Comparison of ENCODE assay signal across 11 mouse cellular contexts in the genomic region with DNA sequence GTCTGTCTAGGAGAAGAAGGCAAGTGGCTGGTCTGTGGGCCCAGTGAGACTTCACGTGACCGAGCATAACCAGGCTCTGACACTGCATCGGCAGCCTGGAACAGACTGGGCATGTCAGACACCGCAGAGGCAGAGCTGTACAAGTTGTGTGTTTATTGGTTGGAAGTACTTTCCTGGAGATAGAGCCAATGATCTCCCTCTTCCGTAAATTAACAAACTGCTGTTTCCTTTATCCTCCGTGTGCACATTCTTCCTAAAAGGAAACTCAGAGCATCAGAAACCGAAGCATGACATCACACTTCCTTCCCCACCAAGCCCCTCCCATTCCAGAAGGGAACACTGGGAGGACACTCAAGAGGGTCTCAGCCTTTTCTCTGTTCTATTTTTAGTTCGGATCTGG.
DNase-seq lines count a peak whose midpoint lies in the region; ATAC-seq and TF ChIP-seq lines count a peak whose summit lies in the region.
"Had no signal": no experiment of that assay in that cellular context is flagged by ENCODE, and none has a peak within 500 bp of the region (broad histone marks: within the 10 kb centered on the region; RNA-seq: fewer than 3 reads in every experiment).

No protein-coding gene starts in this region.

- intact Hi-C loops in heart, postnatal 14 days (cut with DNase I) = loop anchor here (2.0 to 5.0 kb wide), 2 partner anchors 20 to 63 kb away; no protein-coding TSS in a partner anchor
- intact Hi-C loops in left cerebral cortex, postnatal 4 days (cut with DNase I) = no loop called here

- ATAC-seq in liver, embryonic 11.5 days (replicated peaks; ENCODE audit: low FRiP score) = no peak
- ATAC-seq in stomach, embryonic 16.5 days (ENCODE audit: insufficient read depth, low FRiP score) = peak; percentile 62; the same call in 1 of the 2 replicates

- no peaks in the 10 kb centered on the region for H3K27me3 ChIP-seq in liver, adult 2 months (ENCODE audit: control insufficient read depth, insufficient read depth, low read length)
- no peaks in the 10 kb centered on the region for H3K27me3 ChIP-seq in liver, embryonic 11.5 days (replicated peaks; ENCODE audit: control insufficient read depth, insufficient read depth, low read length)
- H3K27me3 ChIP-seq in stomach, embryonic 16.5 days (ENCODE audit: control insufficient read depth, insufficient read depth, low read length) = no peaks in the 10 kb centered on the region
- H3K27me3 ChIP-seq: midbrain, embryonic 12.5 days had no signal

- H3K36me3 ChIP-seq in liver, adult 2 months (ENCODE audit: control insufficient read depth, insufficient read depth, low read length) = no peaks in the 10 kb centered on the region
- no peaks in the 10 kb centered on the region for H3K36me3 ChIP-seq in liver, embryonic 11.5 days (ENCODE audit: control insufficient read depth, insufficient read depth, low read length)
- no peaks in the 10 kb centered on the region for H3K36me3 ChIP-seq in stomach, embryonic 16.5 days (ENCODE audit: control insufficient read depth, insufficient read depth, low read length)
- H3K36me3 ChIP-seq: G1E; midbrain, embryonic 12.5 days had no signal

- H3K4me3 ChIP-seq in liver, adult 2 months (ENCODE audit: insufficient read depth, low read depth, low read length) = no peak overlapping the region
- H3K4me3 ChIP-seq in liver, embryonic 11.5 days (ENCODE audit: low read depth, low read length) = no peak overlapping the region
- H3K4me3 ChIP-seq in stomach, embryonic 16.5 days (replicated peaks; ENCODE audit: low read length) = no peak overlapping the region
- H3K4me3 ChIP-seq: midbrain, embryonic 12.5 days had no signal

- H3K4me1 ChIP-seq in liver, adult 2 months (ENCODE audit: control insufficient read depth, insufficient read depth, low read length) = no peaks in the 10 kb centered on the region
- H3K4me1 ChIP-seq in liver, embryonic 11.5 days (replicated peaks; ENCODE audit: control insufficient read depth, insufficient read depth, low read length) = peaks cover 10% of the 10 kb centered on the region
- H3K4me1 ChIP-seq in stomach, embryonic 16.5 days (ENCODE audit: control insufficient read depth, insufficient read depth, low read length) = no peaks in the 10 kb centered on the region; the same call in 1 of the 2 replicates

- H3K9ac ChIP-seq in liver, adult 2 months (ENCODE audit: low read depth, low read length) = no peak overlapping the region
- no peak overlapping the region for H3K9ac ChIP-seq in liver, embryonic 11.5 days (ENCODE audit: low read depth, low read length)
- no peak overlapping the region for H3K9ac ChIP-seq in stomach, embryonic 16.5 days (ENCODE audit: low read length)
- H3K9ac ChIP-seq: midbrain, embryonic 12.5 days had no signal

- peak overlapping the region; percentile 39 for H3K4me2 ChIP-seq in liver, embryonic 11.5 days
- H3K4me2 ChIP-seq in stomach, embryonic 16.5 days (ENCODE audit: low read depth, low read length) = peak overlapping the region; percentile 31
- H3K4me2 ChIP-seq: midbrain, embryonic 12.5 days had no signal

- no peak overlapping the region; the same call in 1 of the 2 replicates for H3K27ac ChIP-seq in liver, adult 2 months (replicated peaks; ENCODE audit: insufficient read depth, low read depth, low read length)
- no peak overlapping the region for H3K27ac ChIP-seq in liver, embryonic 11.5 days (ENCODE audit: low read depth, low read length)
- H3K27ac ChIP-seq in stomach, embryonic 16.5 days (ENCODE audit: low read length) = 0 out of 2 replicates have a peak overlapping the region, but pooled peaks have one; percentile 9
- H3K27ac ChIP-seq: midbrain, embryonic 12.5 days had no signal

- DNase-seq in liver, adult 2 months (ENCODE audit: extremely low read depth, low read depth, low spot score) = peak; percentile 23
- DNase-seq in liver = no peak
- peak; percentile 32 to 40 for DNase-seq in heart, postnatal 14 days
- DNase-seq in liver, embryonic 11.5 days (ENCODE audit: low spot score) = no peak
- no peak for DNase-seq in left cerebral cortex, postnatal 4 days
- DNase-seq in retina, postnatal 1 day = no peak
- DNase-seq in right cerebral cortex, postnatal 14 days = no peak
- DNase-seq: thymus, postnatal 4 days had no signal

- WGBS in liver, adult 2 months = 66% methylated on average over 8 of the region's 8 CpGs
- 38% methylated on average over 8 of the region's 8 CpGs for WGBS in liver, embryonic 11.5 days
- WGBS in stomach, embryonic 16.5 days = 51% methylated on average over 8 of the region's 8 CpGs

- no peak for TF ChIP-seq POLR2A in liver, adult 2 months (IDR thresholded peaks at IDR 0.05; ENCODE audit: extremely low read depth, insufficient read depth, low read length)

- H3K79me2 ChIP-seq in liver, adult 2 months (ENCODE audit: control insufficient read depth, insufficient read depth, low read length) = no peaks in the 10 kb centered on the region

- no peak for TF ChIP-seq CTCF in liver, adult 2 months (IDR thresholded peaks at IDR 0.05; ENCODE audit: low read depth, low read length)

- no peaks in the 10 kb centered on the region for H3K9me3 ChIP-seq in liver, embryonic 11.5 days (ENCODE audit: control insufficient read depth, low read length)
- H3K9me3 ChIP-seq in stomach, embryonic 16.5 days (replicated peaks; ENCODE audit: control insufficient read depth, low read length) = no peaks in the 10 kb centered on the region
- H3K9me3 ChIP-seq: G1E; midbrain, embryonic 12.5 days had no signal

Comparison
In these comparisons a context has a peak if more than half of its experiments do, and no peak if none do; other contexts are left out.
1. DNase-seq: peak in liver, adult 2 months (single experiment) and heart, postnatal 14 days (2 of 2); none in liver (single experiment), liver, embryonic 11.5 days (single experiment), left cerebral cortex, postnatal 4 days (single experiment), retina, postnatal 1 day (single experiment) and right cerebral cortex, postnatal 14 days (single experiment).